Mouse (Mus musculus) left cerebral cortex, adult 11 months (tissue): ENCODE results near the gene Asb2.

Experiments used
- DNase-seq: peaks from one replicate; pipeline ENCODE4 v3.0.0; 2022; ENCODE audit warnings: low spot score

Gene Asb2

DNA sequence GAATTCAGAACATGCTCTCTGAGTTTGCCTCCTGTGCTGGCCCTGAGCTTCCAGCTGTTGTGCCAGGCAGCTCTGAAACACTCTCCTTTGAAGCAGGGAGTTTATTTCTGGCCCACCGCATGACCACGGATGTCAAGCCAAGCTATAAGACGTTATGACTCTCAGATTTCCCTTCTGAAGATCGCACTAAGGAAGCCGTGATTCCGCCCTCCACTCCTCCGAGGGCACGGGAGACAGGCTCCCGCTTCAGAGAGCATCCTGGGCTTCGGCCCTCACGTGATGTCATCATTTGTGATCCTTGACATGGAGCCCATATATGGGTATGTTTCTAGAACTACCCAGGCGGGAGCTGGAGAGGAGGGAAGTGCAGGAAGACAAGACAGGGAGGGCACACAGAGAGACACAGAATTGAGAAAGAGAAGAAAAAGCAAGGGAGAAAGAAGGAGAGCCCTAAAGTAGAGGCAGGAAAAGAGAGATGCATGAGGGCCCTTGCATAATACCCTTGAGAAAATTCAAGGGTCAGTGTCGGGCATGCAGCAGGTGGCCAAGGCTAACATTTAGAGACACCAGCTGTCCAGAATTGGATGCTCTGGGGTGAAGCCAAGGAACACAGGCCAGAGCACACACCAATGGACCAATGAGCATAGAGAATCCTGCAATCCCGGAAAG, at the start of gene Asb2:
Gene Asb2 (minus strand): TSS at position 256 of the 669 bp plus-strand sequence.
- no peak for DNase-seq

DNA sequence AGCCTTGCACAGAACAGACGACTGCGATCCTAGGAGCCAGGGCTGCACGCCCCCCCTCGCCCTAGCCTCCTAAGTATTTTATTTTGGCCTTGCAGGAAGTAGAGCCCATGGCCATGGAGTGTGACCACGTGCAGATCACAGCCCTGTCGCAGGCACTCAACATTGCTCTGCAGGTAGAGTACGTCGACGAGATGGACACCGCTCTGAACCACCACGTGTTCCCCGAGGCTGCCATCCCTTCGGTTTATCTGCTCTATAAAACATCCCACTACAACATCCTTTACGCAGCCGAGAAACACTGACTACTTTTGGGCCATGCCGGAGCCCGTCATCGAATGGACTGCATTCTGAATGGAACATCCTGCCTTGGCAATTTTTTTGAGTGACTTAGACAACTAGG, 48.3 kb upstream of the Asb2 start:
- DNase-seq: no peak

DNA sequence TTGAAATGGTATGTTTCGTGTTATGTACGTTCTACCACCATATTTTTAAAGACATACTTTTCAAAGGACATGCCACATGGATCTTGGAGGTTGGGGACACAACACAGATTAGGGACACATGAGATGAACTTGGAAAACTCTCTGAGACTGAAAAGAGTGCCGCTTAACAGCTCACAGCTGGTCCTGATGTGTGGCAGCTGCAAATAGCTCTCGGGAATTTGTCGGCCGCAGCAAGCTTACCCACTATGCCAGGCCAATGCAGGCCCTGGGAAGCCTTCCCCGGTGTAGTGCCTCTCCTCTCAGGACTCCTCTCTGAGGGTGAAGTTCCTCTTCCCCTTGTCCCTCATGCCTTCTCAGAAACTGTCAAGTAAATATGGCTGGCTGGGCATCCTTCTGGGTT, 41.0 kb upstream of the Asb2 start:
- DNase-seq: no peak

DNA sequence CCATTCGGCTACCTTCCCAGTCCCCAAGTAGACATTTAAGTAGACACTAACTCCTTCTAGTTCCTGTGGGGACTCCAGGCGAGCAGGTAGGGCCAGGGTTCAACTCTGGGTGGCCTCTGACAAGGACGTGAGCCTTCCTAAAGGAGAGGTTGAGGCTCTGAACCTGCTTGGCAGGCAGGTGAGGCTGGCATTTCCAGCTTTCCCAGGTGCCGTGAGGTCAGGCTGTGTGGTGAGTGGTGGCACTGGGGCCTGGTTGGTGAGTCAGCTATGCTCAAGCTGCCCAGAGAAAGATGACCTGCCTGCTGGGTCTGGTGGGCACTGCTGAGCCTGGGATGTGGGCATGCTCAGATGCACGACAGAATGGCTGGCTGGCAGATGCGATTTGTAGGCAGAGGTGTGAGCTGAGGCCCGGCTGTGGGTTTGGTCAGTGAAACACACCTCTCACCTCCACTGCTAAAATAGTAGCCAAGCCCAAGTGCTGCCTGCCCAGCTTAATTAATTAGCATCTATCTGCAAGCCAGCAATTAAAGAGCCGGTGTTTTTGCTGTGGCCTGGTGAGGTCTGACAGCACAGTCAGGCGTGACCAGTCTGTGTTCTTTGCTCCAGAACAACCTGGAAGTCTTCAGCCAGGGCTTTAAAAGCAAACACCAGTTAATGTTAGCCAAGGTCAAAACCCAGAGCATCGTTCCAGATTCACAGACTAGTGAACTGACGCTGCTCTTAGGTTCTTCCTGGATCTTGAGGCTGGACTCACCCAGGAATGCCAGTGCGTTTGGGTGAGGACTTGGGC, 39.9 kb upstream of the Asb2 start:
- no peak for DNase-seq

DNA sequence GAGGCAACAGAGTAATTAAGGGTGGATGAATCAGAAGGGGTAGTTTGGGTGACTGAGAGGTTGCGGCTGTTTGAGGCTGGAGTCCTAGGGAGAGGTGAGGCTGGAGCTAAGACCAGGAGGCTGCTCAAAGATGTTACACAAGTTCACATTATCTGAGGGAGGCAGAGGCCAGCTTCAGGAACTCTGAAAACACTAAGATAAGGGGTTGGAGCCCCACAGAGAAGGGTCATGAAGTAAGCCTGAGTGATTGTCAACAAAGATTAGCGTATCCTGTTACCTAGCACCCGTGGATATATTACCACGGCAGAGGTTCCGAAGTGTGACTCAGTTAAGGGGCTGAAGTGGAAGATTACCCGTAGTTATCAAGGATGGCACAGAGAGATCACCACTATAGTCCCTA, 37.7 kb upstream of the Asb2 start:
- no peak for DNase-seq

DNA sequence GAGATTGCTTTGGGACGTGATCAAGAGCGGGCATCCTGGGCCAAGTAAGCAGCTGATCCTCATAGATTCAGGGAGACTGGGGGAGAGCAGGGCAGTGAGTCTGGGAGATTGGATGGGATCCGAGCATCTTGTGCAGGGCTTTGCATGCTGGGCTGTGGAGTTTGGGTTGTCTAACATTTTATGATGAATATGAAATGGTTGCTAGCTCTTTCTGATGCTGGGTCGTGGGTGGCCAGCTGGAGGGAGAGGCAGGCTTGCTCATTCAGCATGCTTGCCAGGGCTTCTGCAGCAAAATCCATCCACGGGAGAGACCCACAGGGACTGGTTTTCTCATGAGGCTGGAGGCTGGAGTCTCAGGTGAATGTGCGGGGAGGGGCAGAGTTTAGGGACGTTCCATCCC, 35.3 kb upstream of the Asb2 start:
- no peak for DNase-seq

DNA sequence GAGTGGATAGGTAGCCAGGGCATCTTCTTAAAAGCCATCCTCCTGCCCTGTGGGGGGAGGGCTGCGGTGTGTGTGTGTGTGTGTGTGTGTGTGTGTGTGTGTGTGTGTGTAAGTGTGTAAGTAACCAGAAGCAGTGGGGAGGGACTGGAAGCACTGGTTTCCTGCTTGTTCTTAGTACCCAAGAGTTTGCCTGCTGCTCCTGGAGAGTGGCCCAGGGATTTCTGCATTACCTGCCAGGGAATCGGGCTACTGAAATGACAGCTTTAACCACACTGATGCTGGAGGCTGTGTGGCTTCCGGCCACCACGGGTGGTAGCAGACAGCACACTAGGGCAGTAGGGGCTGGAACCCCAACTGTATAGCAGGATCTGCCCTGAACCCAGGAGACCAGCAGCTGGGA, 34.2 kb upstream of the Asb2 start:
- no peak for DNase-seq

DNA sequence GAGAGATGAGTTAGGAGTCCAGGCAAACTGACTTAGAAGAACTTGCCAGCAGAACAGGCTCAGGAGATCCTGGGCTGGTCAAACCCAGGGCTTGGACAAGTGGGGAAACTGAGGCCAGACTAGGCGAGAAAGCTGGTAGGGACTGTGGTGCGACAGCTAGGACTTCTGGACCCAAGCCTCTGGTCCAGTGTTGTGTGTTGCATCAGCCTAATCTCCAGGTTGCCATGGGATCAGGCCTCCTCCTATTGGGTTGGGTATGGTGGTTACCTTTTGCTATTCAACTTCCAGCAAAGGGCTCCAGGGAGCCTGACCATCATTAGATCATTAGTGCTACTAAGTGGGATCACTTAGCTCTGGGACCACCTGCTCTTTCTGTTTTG, 33.5 kb upstream of the Asb2 start:
- no peak for DNase-seq

DNA sequence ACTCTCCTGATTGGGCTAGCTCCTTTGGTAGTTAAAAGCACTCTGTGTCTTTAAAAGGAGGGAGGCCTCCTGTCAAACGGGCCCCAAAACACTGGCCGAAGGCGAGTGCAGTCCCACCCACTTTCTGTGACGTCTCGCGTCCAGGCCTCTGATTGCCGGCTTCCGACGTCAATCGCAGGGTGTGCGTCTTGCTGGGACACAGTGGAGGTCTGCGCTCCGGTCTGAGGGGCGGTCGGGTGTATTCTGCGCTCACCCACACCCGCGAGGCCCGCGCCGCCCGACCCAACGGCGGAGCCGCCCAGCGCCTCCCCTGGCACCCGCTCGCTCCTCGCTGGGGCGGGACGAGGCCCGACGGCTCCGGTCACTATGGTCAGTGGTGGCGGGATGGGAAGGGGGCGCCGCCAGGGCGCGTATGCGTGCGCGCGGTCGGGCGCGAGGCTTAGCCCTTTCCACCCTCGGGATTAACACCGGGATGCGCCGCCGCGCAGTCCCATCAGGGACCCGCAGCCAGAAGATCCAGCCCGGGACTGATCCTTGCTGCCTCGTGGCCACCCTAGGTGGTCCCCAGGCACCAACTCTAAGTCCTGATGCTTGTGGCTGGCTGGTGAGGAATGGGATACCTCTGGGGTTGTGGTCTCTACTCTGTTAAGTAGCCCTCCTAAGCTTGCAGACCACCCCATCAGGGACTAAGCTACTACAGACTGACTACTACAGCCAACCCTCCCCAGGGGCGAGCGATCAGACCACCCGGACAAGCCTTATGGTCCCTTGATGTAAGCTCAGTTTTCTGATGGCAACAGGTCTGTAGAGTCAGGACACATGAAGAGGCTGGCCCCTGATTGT, 32.9 kb upstream of the Asb2 start, which contains the start of gene Otub2:
Gene Otub2 (plus strand): TSS at position 178 of the 843 bp plus-strand sequence.
- DNase-seq: peak; percentile 97

DNA sequence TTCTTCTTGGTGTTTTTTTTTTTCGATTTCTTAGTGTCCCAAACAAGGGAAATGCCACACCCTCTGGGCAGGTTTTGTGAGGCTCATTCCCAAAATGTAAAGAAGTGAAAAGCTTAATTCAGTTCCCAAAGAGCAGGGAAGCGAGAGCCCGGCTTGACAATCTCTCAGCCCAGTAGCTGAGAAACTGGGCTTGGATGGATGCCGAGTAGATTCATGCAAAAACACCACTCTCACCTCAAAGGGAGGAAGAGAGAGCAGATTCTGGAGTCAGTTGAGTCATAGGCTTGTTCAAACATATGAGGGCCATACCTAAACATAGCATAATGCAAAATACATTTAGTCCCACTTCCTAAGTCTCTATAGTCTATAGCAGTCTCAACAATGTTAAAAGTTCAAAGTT, 24.4 kb upstream of the Asb2 start:
- no peak for DNase-seq

DNA sequence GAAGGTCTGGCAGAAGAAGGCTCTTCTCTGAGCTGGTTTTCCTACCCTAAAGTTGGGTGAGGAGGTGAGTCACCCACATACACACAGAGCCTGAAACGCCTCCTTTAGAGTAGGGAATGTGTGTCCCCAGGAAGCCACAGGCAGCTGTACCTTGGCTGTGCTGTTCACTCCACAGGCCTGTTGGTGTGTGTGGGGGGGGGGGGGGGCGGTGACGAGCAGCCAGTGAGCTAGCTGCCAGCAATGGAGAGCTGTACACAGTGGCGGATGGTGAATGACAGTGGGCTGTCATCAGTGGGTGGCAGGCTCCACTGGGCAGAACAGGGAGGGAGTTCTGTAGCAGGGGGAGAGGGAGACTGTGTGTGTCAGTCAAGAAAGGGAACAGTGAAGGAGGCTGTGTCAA, 21.0 kb upstream of the Asb2 start:
- peak; percentile 43 for DNase-seq

DNA sequence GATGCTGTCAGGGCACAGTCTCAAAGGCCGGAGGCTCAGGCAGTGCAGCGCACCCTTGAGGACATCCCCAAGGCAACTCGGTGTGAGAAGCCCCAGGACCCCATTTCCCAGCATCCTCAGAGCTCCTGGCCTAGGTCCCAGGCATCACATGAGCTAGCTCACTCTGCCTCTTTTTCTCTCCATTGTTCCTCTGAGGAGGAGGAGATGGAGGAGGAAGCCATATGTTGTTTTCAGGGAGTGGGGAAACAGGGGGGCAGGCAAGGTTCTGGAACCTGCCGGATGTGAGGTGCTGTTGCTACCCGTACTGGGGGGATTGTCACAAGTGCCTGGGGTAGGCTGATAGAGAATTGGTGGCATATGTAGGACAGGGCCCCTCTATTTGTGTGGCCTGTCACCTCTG, 20.3 kb upstream of the Asb2 start:
- DNase-seq: peak; percentile 46

DNA sequence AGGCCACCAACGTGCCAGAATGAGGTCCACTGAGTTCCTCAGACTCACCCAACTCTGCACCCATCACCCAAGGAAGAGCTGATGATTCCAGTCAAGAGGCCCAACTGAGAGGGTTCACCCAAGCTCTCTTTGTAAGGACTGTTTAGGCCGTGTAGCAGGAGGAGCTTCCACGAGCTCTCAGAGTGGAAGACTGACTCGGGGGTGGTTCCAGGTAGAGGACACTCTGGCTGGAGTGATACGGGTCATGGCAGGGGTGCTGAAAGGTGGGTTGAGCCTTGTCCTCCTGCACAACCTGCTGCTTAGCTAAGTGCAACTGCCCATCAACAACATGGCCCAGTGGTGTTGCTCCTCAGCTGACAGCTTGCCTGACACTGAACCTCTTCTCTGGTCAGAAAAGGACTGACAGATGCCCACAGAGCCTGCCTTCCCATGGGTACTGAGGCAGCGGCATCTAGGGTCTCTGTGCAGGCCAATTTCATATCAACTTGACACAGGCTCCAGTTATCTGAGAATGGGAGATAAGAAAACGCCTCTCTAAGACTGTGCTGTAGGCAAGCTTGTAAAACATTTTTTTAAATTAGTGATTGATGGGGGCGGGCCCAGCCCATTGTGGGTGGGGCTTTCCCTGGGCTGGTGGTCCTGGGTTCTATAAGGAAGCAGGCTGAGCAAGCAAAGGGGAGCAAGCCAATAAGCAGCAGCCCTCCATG, 17.9 kb upstream of the Asb2 start:
- DNase-seq: no peak

DNA sequence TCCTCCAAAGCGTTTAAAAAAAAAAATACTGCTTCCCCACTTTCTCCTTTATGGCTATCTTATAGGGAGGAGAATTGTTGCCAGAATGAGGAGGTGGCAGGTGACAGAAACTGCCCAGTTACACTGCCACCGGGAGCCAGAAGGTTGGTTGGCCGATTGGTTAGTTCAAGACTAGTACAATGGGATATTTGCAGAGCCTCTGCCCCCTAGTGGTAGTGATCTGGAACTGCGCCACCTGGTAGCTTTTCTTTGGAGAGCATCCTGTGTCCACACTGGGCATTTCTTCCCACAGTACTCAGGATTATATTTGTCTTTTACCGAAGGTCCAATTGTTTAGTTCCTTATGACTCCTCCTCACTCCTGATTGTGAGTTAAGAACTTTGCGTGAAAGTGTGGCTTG, 15.9 kb upstream of the Asb2 start:
- no peak for DNase-seq

DNA sequence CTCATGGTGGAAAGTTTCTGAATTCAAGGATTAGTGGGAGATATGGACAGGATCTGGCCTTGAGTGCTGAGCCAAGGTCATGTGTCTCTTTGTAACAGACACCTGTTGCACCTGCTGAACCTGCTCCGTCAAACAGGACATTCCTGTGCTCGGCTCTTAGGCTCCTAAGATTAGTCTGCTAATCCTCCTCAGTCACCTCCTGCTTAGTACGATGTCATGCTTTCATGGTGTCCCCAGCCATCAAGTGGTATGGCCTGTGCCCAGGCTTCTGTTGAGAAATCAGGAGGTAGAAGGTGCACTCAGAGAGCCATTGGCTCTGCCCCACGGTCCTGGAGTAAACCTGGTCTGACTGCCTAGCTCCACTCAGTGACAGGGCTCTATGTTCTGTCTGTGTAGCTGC, 15.1 kb upstream of the Asb2 start:
- DNase-seq: no peak

DNA sequence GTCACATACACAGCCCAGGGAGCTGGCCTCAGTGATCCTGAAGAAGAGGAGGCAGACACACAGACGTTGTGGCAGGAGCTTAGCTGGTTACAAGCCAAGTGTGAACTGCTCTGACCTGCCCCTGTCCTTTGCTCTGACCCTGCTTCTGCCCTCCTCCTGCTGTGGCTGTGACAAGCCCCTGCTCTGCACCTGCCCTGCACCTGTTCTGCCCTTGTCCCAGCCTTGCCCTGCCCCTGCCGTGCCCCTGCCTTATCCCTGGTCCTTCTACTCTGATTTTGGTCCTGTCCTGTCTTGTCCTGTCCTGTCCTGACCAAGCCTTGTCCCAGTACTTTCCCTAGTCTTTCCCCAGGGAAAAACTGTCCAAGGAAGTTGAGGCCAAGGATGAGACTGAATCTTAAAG, 13.0 kb upstream of the Asb2 start:
- DNase-seq: no peak

DNA sequence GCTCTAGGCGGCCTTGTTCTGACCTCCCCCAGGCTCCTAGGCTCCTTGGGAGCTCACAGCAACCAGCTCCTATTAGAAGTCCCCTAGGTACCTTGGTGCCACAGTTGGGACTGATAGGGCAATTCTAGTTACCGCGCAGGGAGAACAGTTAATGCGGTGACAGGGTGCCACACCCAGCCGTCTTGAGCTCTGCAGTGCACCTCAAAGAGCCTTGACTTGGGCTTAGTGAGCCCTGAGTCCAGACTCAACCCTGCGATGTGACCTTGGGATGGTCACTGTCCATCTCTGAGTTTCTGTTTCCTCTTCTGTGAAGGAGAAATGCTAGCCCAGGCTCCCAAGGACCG, 12.5 kb upstream of the Asb2 start:
- no peak for DNase-seq

DNA sequence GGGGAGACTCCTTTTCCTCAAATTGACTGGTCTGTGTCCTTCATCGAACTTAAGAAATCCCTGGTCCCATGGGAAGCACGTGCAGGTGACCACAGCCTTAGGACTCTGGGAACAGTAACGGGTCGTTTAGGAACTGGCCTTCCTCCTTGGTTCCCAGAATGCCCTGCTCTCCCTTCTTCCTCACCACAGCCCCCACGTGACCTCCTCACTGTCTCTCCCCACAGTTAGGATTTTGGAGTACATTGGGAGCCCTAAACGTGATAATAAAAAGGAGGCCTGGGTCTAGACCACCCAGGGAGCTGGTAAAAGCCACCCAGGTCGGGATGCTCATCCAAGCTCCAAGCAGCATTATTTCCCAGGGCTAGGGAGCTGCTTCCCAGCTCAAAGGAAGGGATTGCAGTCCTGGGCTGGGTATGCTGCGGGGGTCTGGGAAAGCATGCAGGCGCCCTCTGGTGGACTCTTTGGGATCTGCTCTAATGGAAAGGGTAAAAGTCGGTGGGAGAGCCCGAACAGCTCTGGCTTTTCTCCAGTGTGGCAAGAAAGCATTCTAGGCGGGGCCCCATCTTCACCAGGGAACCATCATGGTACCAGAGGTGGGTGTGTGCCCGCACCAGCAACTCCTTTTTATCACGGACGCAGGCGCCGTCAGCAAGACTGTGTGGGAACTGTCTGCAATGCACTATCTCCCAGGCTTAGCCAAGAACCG, 12.0 kb upstream of the Asb2 start:
- peak; percentile 38 for DNase-seq

DNA sequence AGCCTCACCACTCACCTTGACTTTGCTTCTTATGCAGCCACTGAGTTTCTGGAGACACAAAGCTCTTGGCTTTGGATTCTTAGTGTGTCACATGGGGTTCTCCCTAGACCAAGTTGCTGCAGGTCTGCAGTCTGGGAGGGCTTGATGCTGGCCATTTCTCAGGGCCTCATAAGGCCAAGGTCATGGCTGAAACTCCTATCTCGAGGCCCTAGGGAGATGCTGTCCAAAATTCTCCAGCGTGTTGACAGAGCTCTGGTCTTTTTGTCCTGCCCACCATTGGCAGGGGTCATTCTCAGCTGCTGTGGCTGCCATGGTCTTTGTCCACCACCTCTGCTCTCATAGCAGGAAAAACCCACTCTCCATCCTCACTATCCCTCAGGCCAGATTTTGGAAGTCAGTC, 11.4 kb upstream of the Asb2 start:
- DNase-seq: no peak

DNA sequence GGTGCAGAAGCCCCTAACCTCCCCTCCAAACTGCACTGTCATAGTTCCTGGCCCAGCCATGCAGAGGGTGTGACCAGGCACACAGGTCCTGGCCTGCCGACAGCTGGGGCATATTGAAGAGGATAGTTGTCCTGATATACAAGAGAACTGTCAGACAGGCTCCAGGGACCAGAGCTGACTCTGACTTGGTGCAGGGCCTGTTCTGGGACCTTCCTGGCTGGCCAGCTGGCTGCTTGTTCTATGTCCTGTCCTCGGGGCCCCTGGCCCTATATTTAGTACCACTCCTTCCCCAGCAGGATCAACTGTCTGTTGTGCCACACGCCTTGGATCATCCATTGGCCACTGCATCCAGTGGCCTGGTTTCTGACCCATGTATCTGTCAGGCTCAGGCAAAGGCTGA, 6.5 kb upstream of the Asb2 start:
- DNase-seq: no peak

DNA sequence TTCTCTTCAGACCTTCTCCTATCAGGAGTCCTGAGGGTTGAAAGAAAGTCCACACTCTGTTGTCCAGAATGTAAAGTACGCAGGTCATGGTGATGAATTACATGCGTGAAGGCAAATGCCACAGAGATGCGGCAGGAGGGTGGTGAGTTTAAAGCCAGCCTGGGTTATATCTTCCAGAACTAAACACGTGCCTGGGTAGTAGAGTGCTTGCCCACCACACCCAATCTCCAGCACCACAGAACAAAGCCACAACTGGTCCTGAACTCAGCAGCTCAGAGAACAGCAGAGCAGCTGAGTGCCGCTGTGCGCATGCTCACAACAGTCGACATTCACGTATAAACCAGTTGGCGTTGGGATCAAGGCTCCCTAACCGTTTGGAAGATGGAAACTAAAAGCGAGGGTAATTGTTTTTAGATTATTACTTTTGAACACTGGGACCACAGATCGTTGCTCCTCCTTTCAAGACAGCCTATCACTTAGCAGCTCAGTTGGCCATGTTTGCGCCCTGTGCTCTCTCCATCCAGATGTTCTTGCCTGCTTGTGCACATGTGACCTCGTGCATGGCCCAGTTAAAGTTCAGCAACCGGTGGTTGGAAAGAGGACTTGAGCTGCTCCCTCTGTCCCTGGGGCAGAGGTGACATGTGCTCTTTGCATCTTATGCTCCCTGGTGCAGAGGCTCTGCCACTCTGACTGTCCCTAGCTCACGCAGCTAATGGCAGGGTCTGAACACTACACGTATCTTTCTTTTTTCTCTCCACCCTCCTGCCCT, 5.9 kb upstream of the Asb2 start:
- no peak for DNase-seq
